ENCODE assay signal across 20 mouse cellular contexts in genomic region chr3:155915981-155916380, GRCm38 (mm10).
A peak's percentile ranks its signal among the peaks of the same experiment; 100 is the strongest.
DNase-seq lines count a peak whose midpoint lies in the region.
"Had no signal": no experiment of that assay in that cellular context is flagged by ENCODE, and none has a peak within 500 bp of the region (broad histone marks: within the 10 kb centered on the region; RNA-seq: fewer than 3 reads in every experiment).

No protein-coding gene starts in this region.

- intact Hi-C loops in left cerebral cortex, postnatal 4 days (cut with DNase I), result no loop called here

- peak; percentile 8 to 55 for DNase-seq in frontal cortex, adult 2 months (ENCODE audit: extremely low spot score in 1 of 2, low spot score in 1 of 2)
- DNase-seq in frontal cortex, postnatal 25 days (ENCODE audit: low spot score in 2 of 2), result no peak
- peak; percentile 3 to 7 for DNase-seq in left cerebral cortex, adult 18-20 months (ENCODE audit: low spot score in 2 of 2)
- DNase-seq in left cerebral cortex, postnatal 4 days, result no peak
- peak; percentile 14 for DNase-seq in left cerebral cortex, adult 9 months (ENCODE audit: low spot score in 2 of 2)
- DNase-seq in telencephalon, adult 2 months (ENCODE audit: low read depth, low spot score), result peak; percentile 43
- DNase-seq in kidney, postnatal 36 days, result no peak
- DNase-seq: adrenal gland, postnatal 10 days; cerebellum, adult 11 months; cerebellum, adult 9-11 months; embryo, embryonic 11 days; gastrocnemius, adult 2 months; heart, adult 2 months; heart, postnatal 4 days; kidney, adult 9 months; kidney, postnatal 14 days; liver, postnatal 0 days; lung, postnatal 36 days; thymus, adult 2 months; thymus, postnatal 36 days had no signal

Comparison
In these comparisons a context has a peak if more than half of its experiments do, and no peak if none do; other contexts are left out.
1. DNase-seq: peak in frontal cortex, adult 2 months (2 of 2), left cerebral cortex, adult 18-20 months (2 of 2), left cerebral cortex, adult 9 months (2 of 2) and telencephalon, adult 2 months (single experiment); none in frontal cortex, postnatal 25 days (0 of 2), left cerebral cortex, postnatal 4 days (single experiment) and kidney, postnatal 36 days (0 of 2).